Mouse (Mus musculus) regulatory T cell (primary cell): ENCODE measurements around the gene Mllt6.
"Not testable (repeated sequence)": the region's sequence is repeated elsewhere in the genome, so short reads cannot be mapped to it uniquely, and the experiment has no call there.

Experiments used
- in situ Hi-C: fragments of 300-600 bp; cut with MboI, MseI; formaldehyde crosslinking; loops from one replicate; pipeline ENCODE4 v1.15.1; 2025; ENCODE audit warnings: high pct_unique_total_duplicates

Mllt6 gene

DNA sequence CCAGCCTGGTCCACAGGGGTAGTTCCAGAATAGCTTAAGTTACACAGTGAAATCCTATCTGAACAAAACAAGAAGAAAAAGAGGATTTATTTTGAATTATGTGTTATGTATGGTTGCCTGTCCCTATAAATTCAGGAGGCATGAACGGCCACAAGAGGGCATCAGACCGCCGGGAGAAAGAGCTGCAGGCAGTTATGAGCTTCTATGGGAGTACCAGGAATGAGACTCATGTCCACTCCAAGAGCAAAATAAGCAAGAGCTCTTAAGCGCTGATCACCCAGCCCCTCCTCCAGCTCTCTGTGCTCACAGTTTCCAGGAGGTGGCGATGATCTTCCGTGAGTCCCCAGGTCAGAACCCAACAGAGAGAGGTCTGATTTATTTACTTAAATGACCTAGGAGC lies 18.4 kb upstream of the Mllt6 start:
- in situ Hi-C loops: no loop called here

DNA sequence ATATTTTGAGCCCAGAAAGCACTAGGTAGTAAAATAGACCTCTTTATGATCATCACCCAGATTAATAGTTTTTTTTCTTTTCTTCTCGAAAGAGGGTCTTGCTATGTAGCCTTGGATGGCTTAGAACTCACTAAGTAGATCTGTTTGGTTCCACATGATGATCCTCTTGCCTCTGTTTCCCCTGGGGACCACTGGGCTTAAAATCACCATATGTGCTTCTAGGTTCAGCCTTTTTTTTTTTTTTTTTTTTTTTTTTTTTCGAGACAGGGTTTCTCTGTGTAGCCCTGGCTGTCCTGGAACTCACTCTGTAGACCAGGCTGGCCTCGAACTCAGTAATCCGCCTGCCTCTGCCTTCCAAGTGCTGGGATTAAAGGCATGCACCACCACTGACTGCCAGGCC lies 14.7 kb upstream of the Mllt6 start:
- in situ Hi-C loops: not testable (repeated sequence)

DNA sequence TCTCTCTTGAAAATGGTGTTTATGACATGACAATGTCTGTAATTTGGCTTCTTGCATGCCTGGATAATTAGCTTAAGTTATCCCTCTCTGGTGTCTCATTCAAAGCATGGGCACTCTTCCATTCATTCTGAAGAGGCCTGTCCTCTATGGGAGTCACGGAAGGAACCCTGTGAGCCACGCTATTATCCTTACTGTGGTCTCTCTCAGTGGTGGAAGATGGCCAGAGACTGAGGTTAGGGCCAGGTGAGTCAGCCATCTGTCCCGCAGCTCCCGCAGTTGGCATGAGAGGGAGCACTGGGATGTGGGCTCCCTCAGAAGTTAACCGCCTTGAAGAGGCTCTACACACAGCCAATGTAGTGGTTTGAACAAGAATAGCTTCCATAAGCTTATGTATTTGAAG lies 12.9 kb upstream of the Mllt6 start:
- in situ Hi-C loops: loop anchor here (5.0 kb wide), 1 partner anchor 47 kb away; no protein-coding TSS in a partner anchor

DNA sequence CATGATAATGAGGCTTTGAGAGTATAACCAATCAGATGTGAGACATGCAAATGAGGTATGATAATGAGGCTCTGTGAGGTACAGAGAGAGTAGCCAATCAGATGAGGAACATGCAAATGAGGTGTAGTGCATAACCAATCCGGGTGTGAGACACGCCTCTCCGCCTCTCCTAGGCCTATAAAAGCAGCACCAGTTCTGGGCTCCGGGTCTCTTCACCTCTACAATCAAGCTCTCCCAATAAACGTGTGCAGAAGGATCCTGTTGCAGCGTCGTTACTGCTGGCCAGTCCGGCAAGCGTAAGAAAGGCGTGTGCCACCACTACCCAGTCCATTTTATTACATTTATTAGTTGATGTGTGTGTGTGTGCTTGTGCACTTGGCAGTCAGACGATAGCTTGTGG lies 9.8 kb upstream of the Mllt6 start:
- in situ Hi-C loops: loop anchor here (5.0 kb wide), 1 partner anchor 44 kb away; no protein-coding TSS in a partner anchor

DNA sequence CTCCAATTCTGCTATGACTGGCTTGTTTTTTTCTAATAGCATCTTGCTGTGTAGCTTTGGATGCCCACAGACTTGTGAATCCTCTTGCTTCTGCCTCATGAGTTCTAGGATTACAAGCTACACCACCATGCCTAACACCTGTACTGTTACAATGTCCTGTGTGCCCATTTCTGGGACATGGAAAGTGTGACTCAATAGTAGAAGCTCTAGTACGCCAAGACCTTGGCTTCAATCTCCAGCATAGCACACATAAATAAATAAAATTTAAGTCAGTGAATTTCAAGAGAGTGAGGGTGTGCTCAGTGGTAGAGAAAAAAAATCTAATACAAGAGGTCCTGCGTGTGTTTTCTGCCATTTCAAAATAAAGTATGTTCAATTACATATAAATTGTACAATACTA lies 9.0 kb upstream of the Mllt6 start:
- in situ Hi-C loops: loop anchor here (5.0 kb wide), 1 partner anchor 43 kb away; no protein-coding TSS in a partner anchor

DNA sequence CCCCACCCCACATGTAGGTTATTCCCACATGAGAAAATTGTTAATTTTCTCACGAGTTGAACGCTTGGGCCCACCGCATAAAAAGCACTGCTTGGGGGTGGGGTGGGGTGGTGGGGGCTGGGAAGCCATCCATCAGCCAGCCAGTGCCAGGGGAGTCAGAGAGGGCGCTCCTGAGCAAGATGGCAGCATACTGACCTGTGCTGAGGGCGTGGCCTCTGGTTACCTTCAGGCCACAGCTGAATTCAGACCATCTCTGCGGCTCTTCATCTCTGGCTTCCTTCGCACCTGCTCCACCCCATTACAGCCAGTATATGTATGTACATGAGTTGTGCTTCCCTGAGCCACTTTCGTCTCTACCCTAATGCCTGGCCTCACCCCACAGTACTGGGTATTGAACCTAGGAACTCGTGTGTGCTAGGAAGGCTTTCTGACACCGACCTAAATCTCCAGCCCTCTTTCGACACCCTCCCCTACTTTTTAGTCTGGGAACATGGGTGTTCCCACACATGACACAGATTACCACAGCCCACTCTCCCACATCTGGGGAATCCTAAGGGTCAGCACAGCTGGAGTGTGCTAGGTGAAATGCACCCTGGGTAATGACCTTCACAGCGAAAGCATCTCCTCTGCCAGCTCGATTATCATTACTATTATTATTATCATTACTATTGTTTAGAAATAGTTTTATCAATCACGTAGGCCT lies 6.8 kb upstream of the Mllt6 start:
- in situ Hi-C loops: no loop called here

DNA sequence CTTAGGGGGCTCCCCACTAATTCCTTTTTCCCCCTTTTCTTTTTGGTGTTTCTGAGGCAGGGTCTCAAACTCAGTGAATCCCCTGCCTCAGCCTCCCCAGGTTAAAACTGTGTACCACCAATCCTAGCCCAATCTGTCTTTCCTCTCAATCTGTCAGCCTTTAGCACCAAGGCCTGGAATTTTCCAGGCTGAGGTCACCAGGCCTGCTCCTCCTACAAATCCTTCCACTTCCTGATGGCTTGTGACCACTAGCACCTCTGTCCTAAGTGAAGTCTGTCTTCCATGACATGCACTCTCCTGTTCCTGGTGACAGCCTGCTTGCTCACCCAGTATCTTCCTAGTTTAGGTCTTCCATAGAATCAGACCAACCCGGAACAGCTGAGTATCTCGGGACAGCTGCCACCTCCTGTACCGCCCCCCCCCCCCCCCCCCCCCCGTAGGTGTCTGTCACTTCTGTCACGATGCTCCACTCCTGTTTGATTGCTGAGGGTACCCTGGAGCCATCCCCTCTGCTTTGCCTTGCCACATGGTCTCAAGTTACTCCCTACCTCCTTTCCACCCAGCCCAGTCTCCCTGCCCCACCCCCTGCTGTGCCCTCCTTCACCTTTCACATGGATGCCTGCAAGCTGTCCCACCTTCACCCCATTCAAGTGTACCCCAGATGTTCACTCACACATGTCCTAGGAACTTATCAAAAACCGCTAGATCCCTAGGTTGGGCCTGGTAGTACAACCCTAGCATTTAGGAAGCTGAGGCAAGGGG lies 5.8 kb upstream of the Mllt6 start:
- in situ Hi-C loops: no loop called here

DNA sequence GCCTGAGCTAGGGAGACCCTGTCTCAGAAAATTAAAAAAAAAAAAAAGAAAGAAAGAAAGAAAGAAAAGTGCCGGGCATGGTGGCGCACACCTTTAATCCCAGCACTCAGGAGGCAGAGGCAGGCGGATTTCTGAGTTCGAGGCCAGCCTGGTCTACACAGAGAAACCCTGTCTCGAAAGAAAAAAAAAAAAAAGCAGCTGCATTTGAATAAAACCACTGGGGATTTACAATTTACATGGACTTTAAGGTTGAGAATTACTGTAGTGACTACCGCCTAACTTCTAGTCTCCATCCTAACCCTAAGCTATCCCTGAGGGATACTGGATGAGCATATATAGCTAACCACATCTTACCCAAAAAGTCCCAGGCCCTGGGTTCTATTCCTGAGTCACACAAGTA lies 5.2 kb upstream of the Mllt6 start:
- in situ Hi-C loops: not testable (repeated sequence)

DNA sequence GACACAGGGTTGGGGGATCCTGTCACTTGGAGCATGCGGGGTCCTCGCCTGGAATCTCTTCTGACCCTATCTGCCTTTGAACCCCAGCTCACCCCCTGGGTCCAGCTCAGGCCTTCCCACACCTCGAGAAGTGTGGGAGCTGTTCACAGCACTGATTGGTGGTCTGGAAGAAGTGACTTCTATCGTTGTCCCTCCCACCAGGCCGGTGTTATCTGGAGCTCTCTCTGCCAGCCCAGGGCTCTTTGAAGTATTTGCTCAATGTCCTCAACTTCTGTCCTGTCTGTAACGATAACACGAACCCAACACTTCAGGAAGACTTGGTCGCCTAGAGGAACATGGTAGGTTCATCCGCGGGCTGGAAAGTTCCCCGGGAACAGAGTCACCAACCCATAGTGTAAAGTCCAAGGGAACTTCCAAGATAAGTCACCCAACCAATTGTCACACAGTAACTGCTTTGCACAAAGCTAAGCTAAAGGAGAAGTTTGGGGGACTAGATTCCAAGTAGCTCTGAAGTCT lies 4.4 kb upstream of the Mllt6 start:
- in situ Hi-C loops: no loop called here

DNA sequence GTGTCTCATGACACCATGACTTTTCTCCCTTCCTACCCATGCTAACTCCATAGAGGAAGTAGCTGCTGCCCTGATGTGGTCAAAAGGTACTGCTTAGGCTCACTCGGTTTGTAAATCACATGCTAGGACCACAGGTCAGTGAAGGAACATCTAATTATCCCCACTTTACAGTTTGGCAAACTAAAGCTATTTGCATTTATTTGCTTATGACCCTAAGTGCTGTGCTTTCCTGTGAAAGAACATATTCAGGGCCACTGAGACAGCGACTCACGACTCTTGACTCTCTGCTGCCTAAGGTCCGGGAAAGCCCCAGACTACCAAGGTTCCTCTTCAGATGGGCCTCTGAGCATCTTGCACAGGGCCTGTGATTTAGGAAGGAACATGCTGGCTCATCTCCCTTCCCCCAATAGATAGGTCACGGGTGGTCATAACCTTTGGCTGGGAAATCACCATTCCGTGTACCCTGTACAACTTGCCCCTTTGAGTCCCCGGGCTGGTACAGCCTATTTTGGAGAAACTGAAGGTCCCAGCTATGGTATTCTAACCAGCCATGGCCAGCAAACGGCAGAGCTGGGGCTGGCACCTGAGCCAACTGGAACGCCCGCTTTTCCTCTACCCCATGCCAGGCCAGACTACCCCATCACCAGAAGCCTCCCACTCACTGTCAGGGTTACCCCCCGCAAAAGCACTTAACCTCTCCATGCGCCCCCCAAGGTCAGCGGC lies 3.8 kb upstream of the Mllt6 start:
- in situ Hi-C loops: no loop called here

DNA sequence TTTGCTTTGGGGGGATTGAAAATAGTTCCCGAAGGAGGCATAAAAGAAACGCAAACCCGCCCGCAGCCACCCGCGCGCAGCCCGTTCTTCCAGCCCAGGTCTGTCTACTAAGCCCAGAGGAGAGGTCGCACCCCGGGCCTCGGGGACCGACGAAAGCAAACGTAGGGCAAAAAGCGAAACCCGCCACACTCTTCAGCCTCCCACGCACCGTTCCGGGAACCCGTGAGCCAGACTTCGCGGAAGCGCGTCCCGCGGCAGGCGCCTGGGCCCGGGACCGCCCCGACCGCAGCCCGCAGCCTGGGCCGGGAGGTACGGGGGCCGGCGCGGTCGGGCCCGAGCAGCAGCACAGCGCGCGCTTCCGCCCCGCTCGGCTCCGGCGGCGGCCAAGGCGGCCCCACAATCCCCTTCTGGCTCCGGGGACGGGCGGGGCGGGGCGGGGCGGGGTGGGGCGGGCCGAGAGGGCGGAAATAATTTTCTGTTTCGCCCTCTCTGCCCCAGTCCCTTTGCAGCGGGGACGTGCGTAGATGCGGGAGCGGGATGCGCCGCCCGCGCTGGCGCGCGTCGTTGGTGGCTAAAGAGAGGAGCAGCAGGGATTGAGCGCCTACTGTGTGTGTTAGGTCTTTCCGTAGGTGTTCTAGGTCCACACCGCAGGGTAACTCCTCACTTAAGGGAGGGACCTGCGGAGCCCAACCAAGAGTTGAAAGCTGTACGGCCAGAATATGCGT lies 3.1 kb upstream of the Mllt6 start:
- in situ Hi-C loops: no loop called here

DNA sequence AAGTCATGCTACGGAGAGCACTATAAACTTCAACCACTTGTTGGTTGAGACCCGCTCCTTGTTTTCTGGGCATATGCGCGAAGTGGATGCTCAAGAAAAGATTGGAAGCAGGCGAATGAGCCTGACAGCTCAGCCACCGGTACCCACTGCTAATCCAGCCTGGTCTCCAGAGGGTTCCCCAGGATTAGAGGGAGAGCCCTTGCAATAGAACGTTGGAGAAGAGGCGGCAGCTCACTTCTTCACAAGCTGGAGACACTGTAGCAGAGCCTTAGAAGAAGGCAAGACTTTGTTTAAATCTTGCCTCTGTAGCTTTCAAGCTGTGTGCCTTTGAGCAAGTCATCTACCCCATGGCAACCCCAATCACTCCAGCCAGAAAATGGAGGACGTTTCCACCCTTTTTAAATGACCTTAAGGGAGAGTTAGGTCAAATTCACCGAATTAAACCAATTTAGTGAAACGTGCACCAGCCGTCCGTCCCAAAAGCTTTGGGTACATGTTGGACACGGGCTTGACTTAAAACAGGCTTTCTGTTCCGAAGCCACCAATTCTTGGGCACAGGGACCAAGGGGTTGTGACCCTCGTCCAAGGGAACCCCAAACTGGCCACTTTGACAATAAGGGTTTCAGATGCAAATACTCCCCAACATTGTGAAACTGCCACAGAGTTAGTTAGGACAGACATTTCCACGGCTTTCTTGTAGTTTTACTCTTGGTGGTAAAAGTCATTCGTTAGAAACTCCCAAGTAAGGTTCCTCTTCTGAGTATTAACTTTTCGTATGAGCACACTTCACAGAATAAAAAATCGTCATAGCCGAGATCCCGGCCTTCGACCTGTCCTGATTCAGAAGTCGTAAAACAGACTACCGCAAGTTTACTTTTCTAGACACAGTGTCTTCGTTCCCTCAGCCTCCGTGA lies 2.2 kb upstream of the Mllt6 start:
- in situ Hi-C loops: no loop called here

DNA sequence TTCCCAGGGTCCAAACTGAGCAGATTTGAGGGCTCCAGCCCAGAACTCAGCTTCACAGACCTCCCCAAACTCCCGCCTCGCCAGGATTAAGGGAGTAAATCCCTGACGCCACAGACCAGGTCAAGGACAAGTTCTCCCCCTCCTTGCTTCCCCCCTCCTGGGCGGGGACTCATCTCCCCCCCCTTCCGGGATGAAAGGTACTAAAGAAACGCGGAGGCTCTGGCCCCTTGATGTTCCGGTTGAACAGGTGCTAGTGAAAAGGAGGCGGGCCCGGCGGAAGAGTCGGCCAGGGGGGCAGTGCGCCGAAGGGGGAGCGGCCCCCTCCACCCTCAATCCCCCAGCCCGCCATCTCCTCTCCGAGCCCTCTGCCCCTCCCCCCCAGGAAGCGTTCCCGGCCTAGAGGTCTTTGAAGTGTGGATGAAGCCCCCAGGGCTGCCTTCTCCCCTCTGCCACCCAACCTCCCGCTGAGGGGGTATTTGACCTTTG lies 1.5 kb upstream of the Mllt6 start:
- in situ Hi-C loops: no loop called here

DNA sequence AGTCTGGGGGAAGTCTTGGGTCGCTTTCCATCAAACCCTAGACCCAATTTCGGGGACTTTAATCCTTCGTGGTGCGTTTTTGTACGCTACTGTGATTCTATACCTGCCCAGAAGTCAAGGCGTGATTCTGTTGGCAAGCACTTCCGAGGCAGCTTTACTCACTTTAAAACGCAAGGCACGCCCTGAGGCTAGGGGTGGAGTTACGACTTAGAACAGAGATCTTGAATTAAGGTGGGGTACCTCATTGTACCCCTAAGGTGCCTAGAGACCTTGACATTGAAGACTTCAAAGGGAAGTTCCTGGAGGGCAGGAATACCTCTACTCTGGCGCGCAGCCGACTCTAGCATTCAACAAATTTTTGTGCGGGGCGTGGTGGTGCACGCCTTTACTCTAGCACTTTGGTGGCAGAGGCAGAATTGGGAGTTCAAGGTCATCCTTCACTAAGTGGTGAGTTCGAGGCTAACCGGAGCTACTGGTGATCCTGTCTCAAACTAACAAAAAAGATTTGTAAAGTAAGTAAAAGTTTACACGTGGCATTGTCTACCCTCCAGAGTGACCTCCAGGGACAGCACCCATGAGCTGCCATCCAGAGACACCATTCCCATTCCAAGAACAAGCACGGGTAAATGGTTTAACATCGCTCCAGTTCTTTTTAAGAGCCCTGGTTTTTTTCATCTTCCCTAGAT lies 864 bp upstream of the Mllt6 start:
- in situ Hi-C loops: no loop called here

DNA sequence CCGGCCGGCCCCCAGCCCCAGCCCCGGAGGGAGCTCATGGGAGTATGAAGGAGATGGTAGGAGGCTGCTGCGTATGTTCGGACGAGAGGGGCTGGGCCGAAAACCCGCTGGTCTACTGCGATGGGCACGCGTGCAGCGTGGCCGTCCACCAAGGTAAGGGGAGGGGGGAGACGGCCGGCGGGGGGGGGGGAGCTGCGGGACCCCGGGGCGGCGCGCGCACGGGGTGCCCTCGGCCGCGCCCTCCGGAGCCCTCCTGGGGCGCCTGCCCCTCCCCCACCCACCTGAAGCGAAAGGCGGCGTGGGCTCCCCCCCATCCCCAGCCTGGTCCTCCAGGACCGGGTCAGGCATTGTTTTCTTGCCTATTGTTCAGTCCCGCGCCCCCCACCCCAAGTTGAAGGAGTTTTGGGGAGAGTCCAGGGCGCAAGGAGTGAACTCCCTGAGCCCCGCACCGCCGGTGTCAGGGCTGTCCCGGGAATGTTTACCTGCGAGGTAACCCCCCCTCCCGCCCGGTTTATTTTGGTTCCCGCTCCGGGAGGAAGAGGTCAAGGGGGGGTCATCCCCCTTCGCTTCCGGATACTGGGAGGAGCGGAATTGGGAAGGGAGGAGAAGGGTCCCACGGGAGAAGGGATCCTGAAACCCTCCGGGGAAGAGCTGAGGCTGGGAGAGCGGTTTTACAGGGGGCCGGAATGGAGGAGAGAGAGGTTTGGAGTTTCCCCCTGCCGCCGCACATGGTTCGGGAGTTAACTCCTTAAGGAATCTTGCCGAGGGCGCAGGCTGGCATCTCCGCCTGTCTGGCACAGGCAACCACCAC lies 519 bp downstream of the Mllt6 start:
- in situ Hi-C loops: no loop called here

DNA sequence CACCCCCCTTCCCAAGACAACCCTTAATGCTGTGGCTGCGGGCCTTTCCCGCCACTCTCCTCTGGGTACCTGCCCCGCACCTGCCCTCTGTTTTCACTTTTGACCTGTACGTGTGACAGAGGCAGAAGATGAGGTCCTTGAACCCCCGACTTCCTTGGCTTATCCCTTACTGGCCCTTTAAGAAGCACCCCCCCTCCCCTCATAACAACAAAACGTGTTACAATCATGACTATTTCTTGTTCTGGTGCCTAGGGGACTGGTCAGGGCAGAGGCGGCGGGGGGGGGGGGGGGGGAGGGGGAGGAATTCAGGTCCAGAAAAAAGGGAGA lies 1.1 kb downstream of the Mllt6 start:
- in situ Hi-C loops: no loop called here

DNA sequence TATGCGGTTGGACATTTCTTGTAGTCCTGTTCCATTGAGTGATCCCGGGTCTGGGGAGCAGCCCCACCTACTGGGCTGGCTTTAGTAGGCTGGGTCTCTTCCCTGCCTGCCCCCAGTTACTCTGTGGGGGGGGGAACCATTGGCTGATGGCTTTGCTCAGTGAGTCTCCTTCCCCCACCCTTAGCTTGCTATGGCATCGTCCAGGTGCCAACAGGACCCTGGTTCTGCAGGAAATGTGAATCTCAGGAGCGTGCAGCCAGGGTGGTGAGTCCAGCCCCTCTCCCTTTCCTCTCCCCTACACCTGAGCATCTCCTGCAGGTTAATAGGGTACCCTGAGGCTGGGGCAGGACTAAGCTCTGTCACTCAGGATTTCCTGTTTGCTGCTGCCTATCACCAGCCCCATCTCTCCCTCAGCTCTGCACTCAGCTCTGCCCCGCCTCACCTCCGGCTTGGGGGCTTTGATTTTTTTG lies 1.6 kb downstream of the Mllt6 start:
- in situ Hi-C loops: no loop called here

DNA sequence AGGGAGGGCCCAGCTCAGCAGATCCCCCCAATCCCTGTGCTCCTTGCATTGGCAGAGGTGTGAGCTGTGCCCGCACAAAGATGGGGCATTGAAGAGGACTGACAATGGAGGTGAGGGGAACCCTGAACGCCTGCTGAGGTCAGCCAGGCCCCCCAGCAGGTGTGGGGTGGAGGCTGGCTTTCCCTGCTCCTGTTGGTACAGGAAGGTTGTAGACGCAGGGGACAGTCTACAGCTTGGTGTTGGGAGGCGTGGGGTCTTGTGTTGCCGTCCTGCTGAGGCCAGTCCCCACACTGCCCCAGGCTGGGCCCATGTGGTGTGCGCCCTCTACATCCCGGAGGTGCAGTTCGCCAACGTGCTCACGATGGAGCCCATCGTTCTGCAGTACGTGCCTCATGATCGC lies 2.2 kb downstream of the Mllt6 start:
- in situ Hi-C loops: no loop called here

DNA sequence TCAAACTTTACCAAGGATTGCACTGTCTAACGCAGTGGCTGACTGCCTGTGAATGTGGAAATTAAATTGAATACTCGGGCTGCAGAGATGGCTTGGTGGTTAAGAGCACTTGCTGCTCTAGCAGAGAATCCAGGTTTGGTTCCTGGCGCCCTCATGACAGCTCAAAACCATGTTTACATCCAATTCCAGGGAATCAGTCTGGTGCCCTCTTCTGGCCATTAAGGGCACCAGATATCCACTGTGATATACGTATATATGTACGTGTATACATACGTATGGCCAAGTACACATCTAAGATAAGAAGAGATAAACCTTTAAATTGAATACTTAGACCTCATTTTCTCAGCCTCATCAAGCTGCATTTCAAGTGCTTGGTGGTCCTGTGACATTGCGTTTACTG lies 3.0 kb downstream of the Mllt6 start:
- in situ Hi-C loops: no loop called here
